Comparison of ENCODE assay signal across 19 mouse cellular contexts in genomic region chr9:62059941-62060340, GRCm38 (mm10). TPM values are rescaled to one million over a fixed set of nuclear protein-coding genes. Genes with fewer than 3 reads are reported as not detected.
DNase-seq lines count a peak whose midpoint lies in the region; ATAC-seq and TF ChIP-seq lines count a peak whose summit lies in the region.
"Had no signal": no experiment of that assay in that cellular context is flagged by ENCODE, and none has a peak within 500 bp of the region (broad histone marks: within the 10 kb centered on the region; RNA-seq: fewer than 3 reads in every experiment).

No protein-coding gene starts in this region.

- no peak for TF ChIP-seq CTCF in forebrain, postnatal 0 days (IDR thresholded peaks at IDR 0.05; ENCODE audit: low read depth)

- intact Hi-C loops in heart, postnatal 14 days (cut with DNase I), result no loop called here

- no peaks in the 10 kb centered on the region for H3K4me1 ChIP-seq in limb, embryonic 11.5 days (ENCODE audit: control insufficient read depth, insufficient read depth, low read length)
- H3K4me1 ChIP-seq in limb, embryonic 10.5 days, result no peaks in the 10 kb centered on the region
- H3K4me1 ChIP-seq in heart, embryonic 10.5 days, result peaks cover 14% of the 10 kb centered on the region; the same call in 1 of the 2 replicates
- no peaks in the 10 kb centered on the region for H3K4me1 ChIP-seq in forebrain, postnatal 0 days (ENCODE audit: insufficient read depth)
- H3K4me1 ChIP-seq: forebrain, embryonic 12.5 days; kidney, embryonic 15.5 days; stomach, embryonic 15.5 days had no signal

- 92% methylated on average over 11 of the region's 11 CpGs for WGBS in limb, embryonic 11.5 days
- WGBS in limb, embryonic 10.5 days, result 97% methylated on average over 11 of the region's 11 CpGs
- WGBS in heart, embryonic 10.5 days, result 85% methylated on average over 11 of the region's 11 CpGs
- WGBS in forebrain, postnatal 0 days, result 82% methylated on average over 11 of the region's 11 CpGs

- H3K4me2 ChIP-seq in limb, embryonic 11.5 days (ENCODE audit: low read depth, severe bottlenecking), result no peak overlapping the region
- no peak overlapping the region for H3K4me2 ChIP-seq in forebrain, postnatal 0 days (ENCODE audit: low read depth)
- H3K4me2 ChIP-seq: forebrain, embryonic 12.5 days; hindbrain, embryonic 14.5 days; kidney, embryonic 15.5 days; stomach, embryonic 15.5 days had no signal

- H3K4me3 ChIP-seq in limb, embryonic 11.5 days (ENCODE audit: low read depth, low read length), result no peak overlapping the region
- no peak overlapping the region for H3K4me3 ChIP-seq in limb, embryonic 10.5 days
- no peak overlapping the region for H3K4me3 ChIP-seq in heart, embryonic 10.5 days
- H3K4me3 ChIP-seq in forebrain, postnatal 0 days (ENCODE audit: low read depth, low read length), result no peak overlapping the region
- H3K4me3 ChIP-seq: forebrain, embryonic 12.5 days; kidney, embryonic 15.5 days; stomach, embryonic 15.5 days had no signal

- no peak overlapping the region for H3K9ac ChIP-seq in limb, embryonic 11.5 days (ENCODE audit: low read length)
- H3K9ac ChIP-seq in forebrain, postnatal 0 days, result no peak overlapping the region
- H3K9ac ChIP-seq: forebrain, embryonic 12.5 days; hindbrain, embryonic 14.5 days; kidney, embryonic 15.5 days; liver, embryonic 14.5 days; stomach, embryonic 15.5 days had no signal

- H3K36me3 ChIP-seq in limb, embryonic 11.5 days (ENCODE audit: control insufficient read depth, insufficient read depth, low read length), result no peaks in the 10 kb centered on the region
- H3K36me3 ChIP-seq in limb, embryonic 10.5 days, result peaks cover 4% of the 10 kb centered on the region; the same call in 1 of the 2 replicates
- H3K36me3 ChIP-seq in heart, embryonic 10.5 days, result no peaks in the 10 kb centered on the region
- H3K36me3 ChIP-seq in forebrain, postnatal 0 days (ENCODE audit: insufficient read depth), result peaks cover 7% of the 10 kb centered on the region
- H3K36me3 ChIP-seq: forebrain, embryonic 12.5 days had no signal

- H3K27ac ChIP-seq in limb, embryonic 11.5 days (replicated peaks; ENCODE audit: low read depth, low read length), result no peak overlapping the region
- no peak overlapping the region for H3K27ac ChIP-seq in limb, embryonic 10.5 days
- H3K27ac ChIP-seq in heart, embryonic 10.5 days, result no peak overlapping the region
- no peak overlapping the region for H3K27ac ChIP-seq in forebrain, postnatal 0 days (ENCODE audit: low read depth, low read length)
- H3K27ac ChIP-seq: forebrain, embryonic 12.5 days; hindbrain, embryonic 14.5 days; kidney, embryonic 15.5 days; liver, embryonic 14.5 days; stomach, embryonic 15.5 days had no signal

- H3K9me3 ChIP-seq in limb, embryonic 11.5 days (ENCODE audit: control insufficient read depth, low read length), result no peaks in the 10 kb centered on the region
- H3K9me3 ChIP-seq in limb, embryonic 10.5 days (replicated peaks), result no peaks in the 10 kb centered on the region
- H3K9me3 ChIP-seq in heart, embryonic 10.5 days, result no peaks in the 10 kb centered on the region
- no peaks in the 10 kb centered on the region for H3K9me3 ChIP-seq in forebrain, postnatal 0 days (ENCODE audit: low read length)
- H3K9me3 ChIP-seq: forebrain, embryonic 12.5 days; kidney, embryonic 15.5 days; stomach, embryonic 15.5 days had no signal

- no peaks in the 10 kb centered on the region for H3K27me3 ChIP-seq in limb, embryonic 11.5 days (ENCODE audit: control insufficient read depth, insufficient read depth, low read length)
- H3K27me3 ChIP-seq in limb, embryonic 10.5 days (ENCODE audit: low read depth, poor library complexity, severe bottlenecking), result no peaks in the 10 kb centered on the region
- H3K27me3 ChIP-seq in heart, embryonic 10.5 days (ENCODE audit: insufficient read depth, poor library complexity, severe bottlenecking), result no peaks in the 10 kb centered on the region
- H3K27me3 ChIP-seq in forebrain, postnatal 0 days (ENCODE audit: insufficient read depth, low read length), result no peaks in the 10 kb centered on the region
- H3K27me3 ChIP-seq: forebrain, embryonic 12.5 days; kidney, embryonic 15.5 days; stomach, embryonic 15.5 days had no signal

- ATAC-seq in limb, embryonic 11.5 days (ENCODE audit: insufficient number of reproducible peaks, low FRiP score, low TSS enrichment, low read depth), result no peak
- ATAC-seq in forebrain, postnatal 0 days, result no peak
- ATAC-seq: CD4-positive, CD25-positive, alpha-beta regulatory T cell, adult 4 months had no signal

- peak; percentile 27 for DNase-seq in adrenal gland, postnatal 10 days
- DNase-seq in adrenal gland, adult (ENCODE audit: inconsistent age in 2 of 2, low spot score in 1 of 2), result no peak
- DNase-seq in limb, embryonic 11.5 days (ENCODE audit: low spot score), result peak; percentile 15
- no peak for DNase-seq in limb, embryonic 10.5 days (ENCODE audit: low spot score)
- peak; percentile 68 for DNase-seq in heart, embryonic 10.5 days (ENCODE audit: low spot score)
- peak; percentile 45 to 63 for DNase-seq in heart, postnatal 14 days
- no peak for DNase-seq in forebrain, postnatal 0 days
- no peak for DNase-seq in kidney, adult 9 months
- DNase-seq: cerebellum, adult 8-10 months; gastrocnemius, postnatal 25 days; kidney, postnatal 4 days; retina, postnatal 1 day; thymus, adult 2 months had no signal

RNA-seq across cellular contexts. Expression of gene Paqr5, which starts 33.3 kb away (rescaled TPM):
- under 1 TPM; 0.48 to 0.51 TPM for total RNA-seq in adrenal gland, postnatal 10 days (2021)
- 0.85 and 1.0 TPM in 2 replicates for polyA plus RNA-seq in limb, embryonic 11.5 days (2014; fragmentation: Nextera tagmentation; extraction: Ambion mirVana)
- 0.87 and 1.1 TPM in 2 replicates for polyA plus RNA-seq in limb, embryonic 10.5 days (2016; fragmentation: Nextera tagmentation; extraction: Ambion mirVana)
- 0.39 and 0.51 TPM in 2 replicates for polyA plus RNA-seq in heart, embryonic 10.5 days (2016; fragmentation: Nextera tagmentation; extraction: Ambion mirVana)
- not detected for total RNA-seq in heart, postnatal 14 days (2021)
- 0.31 and 0.43 TPM in 2 replicates for total RNA-seq in forebrain, postnatal 0 days (2014; rRNA removed)
- polyA plus RNA-seq in forebrain, postnatal 0 days (2015; fragmentation: Nextera tagmentation; extraction: Ambion mirVana), result 0.53 and 0.58 TPM in 2 replicates
- total RNA-seq: gastrocnemius, postnatal 25 days had no signal

Comparison
In these comparisons a context has a peak if more than half of its experiments do, and no peak if none do; other contexts are left out.
1. DNase-seq: peak in adrenal gland, postnatal 10 days (single experiment), limb, embryonic 11.5 days (single experiment), heart, embryonic 10.5 days (single experiment) and heart, postnatal 14 days (2 of 2); none in adrenal gland, adult (0 of 2), limb, embryonic 10.5 days (single experiment), forebrain, postnatal 0 days (single experiment) and kidney, adult 9 months (single experiment).